Mouse (Mus musculus): ENCODE results near the gene St3gal2. TPM values are rescaled to one million over a fixed set of nuclear protein-coding genes. Genes with fewer than 3 reads are reported as not detected.

Gene St3gal2
- total and polyA plus RNA-seq, 3 experiments: 16.9 to 44.5 (median 17.0) TPM

- H3K4me2 ChIP-seq (ENCODE audit: insufficient read depth, low read depth, poor library complexity, severe bottlenecking): no peak overlapping the region; the same call in 1 of the 2 replicates
- H3K9ac ChIP-seq (ENCODE audit: insufficient read depth, low read depth): 0 out of 2 replicates have a peak overlapping the region, but pooled peaks have one; percentile 18
- TF ChIP-seq ZMIZ1 (IDR thresholded peaks at IDR 0.05; ENCODE audit: low read depth, low read length): no peak
- no peak for TF ChIP-seq ETS1 (conservative IDR thresholded peaks at IDR 0.05; ENCODE audit: low read depth, low read length)
- TF ChIP-seq USF1 (IDR thresholded peaks at IDR 0.05; ENCODE audit: low read depth, low read length): no peak
- TF ChIP-seq KAT2A (IDR thresholded peaks at IDR 0.05; ENCODE audit: insufficient replicate concordance, low read length): no peak
- no peak for TF ChIP-seq TBP (conservative IDR thresholded peaks at IDR 0.05; ENCODE audit: low read depth, low read length)
- TF ChIP-seq JUN (IDR thresholded peaks at IDR 0.05; ENCODE audit: insufficient read depth, low read depth, low read length): no peak
- no peak for TF ChIP-seq EP300 (IDR thresholded peaks at IDR 0.05; ENCODE audit: low read length)
- TF ChIP-seq TCF12 (IDR thresholded peaks at IDR 0.05; ENCODE audit: low read depth, low read length): no peak
- no peak for TF ChIP-seq JUND (conservative IDR thresholded peaks at IDR 0.05; ENCODE audit: low read depth, low read length)
- TF ChIP-seq MXI1 (IDR thresholded peaks at IDR 0.05; ENCODE audit: low read depth, low read length): no peak
- no peak for TF ChIP-seq ELF1 (IDR thresholded peaks at IDR 0.05; ENCODE audit: low read depth, low read length)
- TF ChIP-seq RAD21 (IDR thresholded peaks at IDR 0.05; ENCODE audit: low read depth, low read length): no peak
- TF ChIP-seq MAFK (IDR thresholded peaks at IDR 0.05; ENCODE audit: insufficient replicate concordance, low read length): no peak
- no peak for TF ChIP-seq IRF4 (IDR thresholded peaks at IDR 0.05; ENCODE audit: low read depth, low read length)
- H3K27ac ChIP-seq (ENCODE audit: insufficient read depth, low read depth): no peak overlapping the region
- no peaks in the 10 kb centered on the region for H3K27me3 ChIP-seq (replicated peaks)
- H3K4me1 ChIP-seq (ENCODE audit: control insufficient read depth in 1 of 2, insufficient read depth in 2 of 2): peaks cover 26 to 84% of the 10 kb centered on the region in 2 experiments
- DNase-seq (ENCODE audit: extremely low read depth): no peak
- peaks cover 5% of the 10 kb centered on the region for H3K9me3 ChIP-seq (replicated peaks; ENCODE audit: low read length)
- dilution Hi-C loops (cut with MboI; ENCODE audit: extremely low pct_ligation_motif_present, extremely low pct_unique_long_range_greater_than_20kb, low sequenced_read_pairs) (no loop called here), in situ Hi-C loops (cut with MboI; ENCODE audit: low pct_ligation_motif_present, low pct_unique_long_range_greater_than_20kb, low sequenced_read_pairs) (no loop called here)
- H3K79me2 ChIP-seq (replicated peaks; ENCODE audit: control insufficient read depth, extremely low read depth, insufficient read depth, poor library complexity, severe bottlenecking): peaks cover 63% of the 10 kb centered on the region
- no peak overlapping the region for H3K4me3 ChIP-seq (replicated peaks in 1 of 3; ENCODE audit: low read depth in 2 of 3, low read length in 2 of 3, poor library complexity in 1 of 3)
- H3K36me3 ChIP-seq (replicated peaks in 1 of 2; ENCODE audit: control insufficient read depth in 1 of 2, insufficient read depth in 1 of 2, low read length in 1 of 2): peaks cover 11 to 65% of the 10 kb centered on the region in 2 experiments
These were observed 16.5 kb downstream of the St3gal2 start for GRCm38 (mm10) chr8:110936217-110936616.

- peaks cover 5% of the 10 kb centered on the region for H3K9me3 ChIP-seq (replicated peaks; ENCODE audit: low read length)
- dilution Hi-C loops (cut with MboI; ENCODE audit: extremely low pct_ligation_motif_present, extremely low pct_unique_long_range_greater_than_20kb, low sequenced_read_pairs) (no loop called here), in situ Hi-C loops (cut with MboI; ENCODE audit: low pct_ligation_motif_present, low pct_unique_long_range_greater_than_20kb, low sequenced_read_pairs) (no loop called here)
- H3K36me3 ChIP-seq (replicated peaks in 1 of 2; ENCODE audit: control insufficient read depth in 1 of 2, insufficient read depth in 1 of 2, low read length in 1 of 2): peaks cover 4 to 63% of the 10 kb centered on the region in 2 experiments
- H3K9ac ChIP-seq (ENCODE audit: insufficient read depth, low read depth): peak overlapping the region; percentile 55
- peaks cover 45% of the 10 kb centered on the region for H3K79me2 ChIP-seq (replicated peaks; ENCODE audit: control insufficient read depth, extremely low read depth, insufficient read depth, poor library complexity, severe bottlenecking)
- peak overlapping the region in 1 of 3 experiments; percentile 40 for H3K4me3 ChIP-seq (replicated peaks in 1 of 3; ENCODE audit: low read depth in 2 of 3, low read length in 2 of 3, poor library complexity in 1 of 3)
- H3K27me3 ChIP-seq (replicated peaks): no peaks in the 10 kb centered on the region
- no peak for DNase-seq (ENCODE audit: extremely low read depth)
- peak overlapping the region; percentile 95 for H3K27ac ChIP-seq (ENCODE audit: insufficient read depth, low read depth)
- peaks cover 27 to 90% of the 10 kb centered on the region in 2 experiments for H3K4me1 ChIP-seq (ENCODE audit: control insufficient read depth in 1 of 2, insufficient read depth in 2 of 2)
- TF ChIP-seq GABPA (IDR thresholded peaks at IDR 0.05; ENCODE audit: insufficient replicate concordance, low read depth, low read length) (no peak), E2F4 (IDR thresholded peaks at IDR 0.05; ENCODE audit: insufficient replicate concordance, low read depth, low read length) (no peak), MAX (IDR thresholded peaks at IDR 0.05; ENCODE audit: low read length) (no peak), MEF2A (IDR thresholded peaks at IDR 0.05; ENCODE audit: borderline replicate concordance, low read depth, low read length) (peak; percentile 57), ZNF384 (IDR thresholded peaks at IDR 0.05; ENCODE audit: low read depth, low read length) (peak; percentile 92), UBTF (IDR thresholded peaks at IDR 0.05; ENCODE audit: low read depth, low read length) (0 out of 2 replicates have a peak, but pooled peaks have one; percentile 60), CHD2 (IDR thresholded peaks at IDR 0.05; ENCODE audit: low read length) (no peak), NELFE (IDR thresholded peaks at IDR 0.05; ENCODE audit: low read depth, low read length) (no peak), USF1 (IDR thresholded peaks at IDR 0.05; ENCODE audit: low read depth, low read length) (no peak), ZC3H11A (IDR thresholded peaks at IDR 0.05; ENCODE audit: low read depth, low read length) (no peak), POLR2A (IDR thresholded peaks at IDR 0.05; ENCODE audit: low read depth, low read length) (0 out of 2 replicates have a peak, but pooled peaks have one; percentile 39), JUND (conservative IDR thresholded peaks at IDR 0.05; ENCODE audit: low read depth, low read length) (no peak), KAT2A (IDR thresholded peaks at IDR 0.05; ENCODE audit: insufficient replicate concordance, low read length) (no peak), TBP (conservative IDR thresholded peaks at IDR 0.05; ENCODE audit: low read depth, low read length) (no peak), PAX5 (IDR thresholded peaks at IDR 0.05; ENCODE audit: low read length) (no peak), CHD1 (IDR thresholded peaks at IDR 0.05; ENCODE audit: low read depth, low read length) (no peak), EP300 (IDR thresholded peaks at IDR 0.05; ENCODE audit: low read length) (peak; percentile 29; the same call in 1 of the 2 replicates), JUN (IDR thresholded peaks at IDR 0.05; ENCODE audit: insufficient read depth, low read depth, low read length) (no peak), IRF4 (IDR thresholded peaks at IDR 0.05; ENCODE audit: low read depth, low read length) (no peak)
- H3K4me2 ChIP-seq (ENCODE audit: insufficient read depth, low read depth, poor library complexity, severe bottlenecking): peak overlapping the region; percentile 79
These were observed 19.3 kb downstream of the St3gal2 start for GRCm38 (mm10) chr8:110938882-110939589.
